Mouse (Mus musculus) hindbrain, postnatal 0 days (tissue): ENCODE measurements around the gene Tap2. TPM values are rescaled to one million over a fixed set of nuclear protein-coding genes. Genes with fewer than 3 reads are reported as not detected.
A peak's percentile ranks its signal among the peaks of the same experiment; 100 is the strongest.

Experiments
- ATAC-seq: fragments of 200-750 bp; cut with Nextera tagmentation; 2 replicates; pipeline ENCODE4 v1.8.0; 2017; ENCODE audit warnings: mild to moderate bottlenecking, moderate TSS enrichment, moderate library complexity
- DNase-seq: peaks from one replicate; pipeline ENCODE4 v3.0.0-alpha.2; 2015; ENCODE audit warnings: low spot score
- H3K27ac ChIP-seq: fragments of 300-500 bp; sonication (generic); 2 replicates; pipeline ENCODE4 v1.5.1; 2014; ENCODE audit warnings: mild to moderate bottlenecking
- H3K27me3 ChIP-seq: fragments of 300-500 bp; sonication (generic); 2 replicates; pipeline ENCODE4 v1.6.1; 2014; ENCODE audit warnings: low read length, mixed read lengths; ENCODE audit not compliant: insufficient read depth
- H3K36me3 ChIP-seq: fragments of 300-500 bp; sonication (generic); 2 replicates; pipeline ENCODE4 v1.6.1; 2014; ENCODE audit warnings: low read length, mixed read lengths; ENCODE audit not compliant: insufficient read depth
- H3K4me1 ChIP-seq: fragments of 300-500 bp; sonication (generic); 2 replicates; pipeline ENCODE4 v1.6.1; 2014; ENCODE audit warnings: antibody characterized with exemption, low read length, mixed read lengths; ENCODE audit not compliant: insufficient read depth
- H3K4me2 ChIP-seq: fragments of 300-500 bp; sonication (generic); 2 replicates; pipeline ENCODE4 v1.6.1; 2014; ENCODE audit warnings: low read depth, mild to moderate bottlenecking, low read length, moderate library complexity, mixed read lengths
- H3K4me3 ChIP-seq: fragments of 300-500 bp; sonication (generic); 2 replicates; pipeline ENCODE4 v1.5.1; 2014; ENCODE audit warnings: low read length
- H3K9ac ChIP-seq: fragments of 300-500 bp; sonication (generic); replicated peaks from 2 replicates; pipeline ENCODE4 v1.6.1; 2014; ENCODE audit warnings: mild to moderate bottlenecking, low read length, moderate library complexity, mixed read lengths
- H3K9me3 ChIP-seq: fragments of 300-500 bp; sonication (generic); 2 replicates; pipeline ENCODE4 v1.6.1; 2016; ENCODE audit warnings: low read length, mixed read lengths
- CTCF ChIP-seq: IDR thresholded peaks from 2 replicates; pipeline ENCODE4 v1.5.1; 2016; ENCODE audit warnings: antibody characterized with exemption, control low read depth, low read depth
- WGBS: fragments of 180-500 bp; shearing (Covaris S2); extraction: QIAGEN DNeasy Blood & Tissue Kit; methylation state at CpG from one replicate; pipeline ENCODE4 v1.1.7; 2014; 5-methylcytosine and 5-hydroxymethylcytosine counted together
- polyA plus RNA-seq: library from polyadenylated mRNA; unstranded; fragments of >200 nt; fragmentation: Nextera tagmentation; extraction: Ambion mirVana; gene quantifications from 2 replicates; pipeline ENCODE4 v1.2.1, GENCODE M21; 2015
- total RNA-seq: library from RNA; depleted of rRNA; stranded (reverse); fragments of >200 nt; gene quantifications from 2 replicates; pipeline ENCODE4 v1.2.3, GENCODE M21; 2014; rRNA removed

Tap2 gene
- total and polyA plus RNA-seq, 2 experiments from 2014 or later, result 0.89 to 6.5 TPM

- Histone ChIP-seq H3K4me3 (no peak within 1 kb of the TSS), H3K4me1 (no peaks in the 10 kb centered on the region), H3K4me2 (no peak within 1 kb of the TSS), H3K36me3 (no peaks in the 10 kb centered on the region), H3K27ac (no peak within 1 kb of the TSS), H3K9me3 (no peaks in the 10 kb centered on the region), H3K9ac (no peak within 1 kb of the TSS), H3K27me3 (no peaks in the 10 kb centered on the region)
- ATAC-seq, result no peak
- 72% methylated on average over 11 of the region's 11 CpGs for WGBS
- DNase-seq, result peak; percentile 78
- TF ChIP-seq CTCF, result no peak
Observed at GRCm38 (mm10) chr17:34257594-34258375, 54.5 kb downstream of the Tap2 start, which contains the start of gene H2-Ab1. Gene H2-Ab1 (plus strand): TSS chr17:34257689.

DNA sequence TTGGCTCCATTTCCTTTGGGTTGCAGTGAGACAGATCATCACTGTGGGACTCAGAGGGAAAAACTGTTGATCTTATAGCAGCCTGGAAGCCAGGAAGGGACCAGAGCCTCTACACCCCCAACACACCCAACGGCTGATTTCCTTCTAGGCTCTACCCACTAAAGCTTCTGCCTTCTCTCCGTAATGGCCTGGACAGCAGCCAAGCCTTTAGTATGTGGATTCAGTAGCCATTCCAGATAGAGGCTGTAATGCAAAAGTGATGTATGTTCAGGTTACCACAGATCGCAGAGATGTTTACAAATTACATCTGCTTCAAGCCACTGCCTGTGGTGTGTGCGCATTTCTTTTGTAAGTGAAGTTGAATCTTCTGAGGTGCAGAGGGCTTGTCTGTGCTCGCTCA, 57.2 kb downstream of the Tap2 start:
- Histone ChIP-seq H3K4me3 (no peak overlapping the region), H3K27me3 (peaks cover 10% of the 10 kb centered on the region), H3K9ac (no peak overlapping the region), H3K4me1 (peaks cover 8% of the 10 kb centered on the region; the same call in 1 of the 2 replicates), H3K9me3 (no peaks in the 10 kb centered on the region), H3K27ac (no peak overlapping the region), H3K36me3 (no peaks in the 10 kb centered on the region), H3K4me2 (no peak overlapping the region)
- DNase-seq, result no peak
- TF ChIP-seq CTCF, result no peak
- 67% methylated on average over 5 of the region's 5 CpGs for WGBS
- ATAC-seq, result no peak

DNA sequence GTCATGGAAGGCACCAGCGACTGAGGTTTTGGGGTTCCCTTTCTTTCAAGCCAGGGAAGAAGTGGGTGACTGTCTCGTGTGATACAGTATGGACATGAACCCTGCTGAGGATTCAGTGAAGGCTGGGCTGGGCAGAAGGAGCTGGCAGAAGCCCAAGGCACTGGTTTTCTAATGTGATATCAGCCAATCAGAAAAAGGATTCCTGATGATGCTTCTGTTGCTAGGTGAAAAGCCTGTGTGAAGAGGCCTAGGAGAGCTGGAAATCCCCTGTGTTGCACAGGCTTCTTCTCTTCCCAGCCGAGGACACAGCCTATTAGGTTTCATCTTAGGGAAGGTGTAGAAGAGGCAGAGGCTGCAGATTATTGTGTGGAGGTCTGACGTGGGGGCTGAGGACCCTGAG, 58.2 kb downstream of the Tap2 start:
- Histone ChIP-seq H3K4me1 (peaks cover 8% of the 10 kb centered on the region; the same call in 1 of the 2 replicates), H3K9me3 (no peaks in the 10 kb centered on the region), H3K36me3 (no peaks in the 10 kb centered on the region), H3K27ac (no peak overlapping the region), H3K4me3 (no peak overlapping the region), H3K9ac (no peak overlapping the region), H3K4me2 (no peak overlapping the region), H3K27me3 (peaks cover 10% of the 10 kb centered on the region)
- DNase-seq (peak; percentile 93), ATAC-seq (peak; percentile 76)
- 20% methylated on average over 4 of the region's 4 CpGs for WGBS
- TF ChIP-seq CTCF, result no peak

GRCm38 (mm10) chr17:34263068-34263467, 59.7 kb downstream of the Tap2 start:
- no peaks in the 10 kb centered on the region for H3K9me3 ChIP-seq
- H3K4me3 ChIP-seq, result peak overlapping the region; percentile 42
- 2% methylated on average over 8 of the region's 8 CpGs for WGBS
- no peak overlapping the region for H3K27ac ChIP-seq
- peak overlapping the region; percentile 88 for H3K4me2 ChIP-seq
- peaks cover 10% of the 10 kb centered on the region for H3K27me3 ChIP-seq
- DNase-seq (peak; percentile 93), ATAC-seq (peak; percentile 83)
- no peak for TF ChIP-seq CTCF
- H3K9ac ChIP-seq, result no peak overlapping the region
- no peaks in the 10 kb centered on the region for H3K36me3 ChIP-seq
- H3K4me1 ChIP-seq, result peaks cover 8% of the 10 kb centered on the region; the same call in 1 of the 2 replicates

DNA sequence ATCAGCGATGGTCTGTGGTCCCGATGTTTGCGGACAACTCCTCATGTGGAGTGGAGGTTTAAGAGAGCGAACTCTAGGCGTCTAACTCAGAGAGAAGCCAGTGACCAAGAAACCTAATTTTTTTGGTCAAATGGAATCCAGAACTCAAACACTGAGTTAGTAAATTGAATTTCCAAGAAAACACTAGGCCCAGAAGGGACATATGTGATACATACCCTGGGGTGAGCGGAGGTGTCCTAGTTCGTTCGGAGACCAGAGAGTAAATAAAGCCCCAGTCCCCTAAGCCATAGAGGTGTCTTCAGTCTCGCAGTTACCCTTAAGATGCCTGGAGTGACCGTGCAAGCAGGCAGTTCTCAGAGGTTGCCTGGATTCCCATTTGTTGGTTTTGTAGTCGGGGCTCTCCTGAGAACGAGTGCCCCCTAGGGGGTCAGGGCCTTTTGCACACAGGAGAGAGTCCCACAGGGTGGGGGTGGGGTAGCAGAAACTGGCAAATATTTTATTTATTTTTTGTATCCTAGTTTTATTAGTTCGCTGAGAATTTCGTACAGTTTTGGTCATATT, 60.6 kb downstream of the Tap2 start:
- no peaks in the 10 kb centered on the region for H3K9me3 ChIP-seq
- DNase-seq (peak; percentile 37), ATAC-seq (no peak)
- TF ChIP-seq CTCF, result no peak
- no peak overlapping the region for H3K9ac ChIP-seq
- H3K36me3 ChIP-seq, result no peaks in the 10 kb centered on the region
- H3K4me3 ChIP-seq, result peak overlapping the region; percentile 42
- WGBS, result 4% methylated on average over 14 of the region's 14 CpGs
- H3K27ac ChIP-seq, result no peak overlapping the region
- H3K4me2 ChIP-seq, result peak overlapping the region; percentile 88
- peaks cover 10% of the 10 kb centered on the region for H3K27me3 ChIP-seq
- H3K4me1 ChIP-seq, result peaks cover 8% of the 10 kb centered on the region; the same call in 1 of the 2 replicates

- under 1% methylated on average over 85 of the region's 93 CpGs for WGBS
- DNase-seq (peak; percentile 34), ATAC-seq (no peak)
Observed at GRCm38 (mm10) chr17:34264452-34265351, 61.4 kb downstream of the Tap2 start.

More at GRCm38 (mm10) chr17:34264452-34265351, 61.4 kb downstream of the Tap2 start:
- peaks cover 8% of the 10 kb centered on the region; the same call in 1 of the 2 replicates for H3K4me1 ChIP-seq
- H3K4me2 ChIP-seq, result peak overlapping the region; percentile 88
- peaks cover 10% of the 10 kb centered on the region for H3K27me3 ChIP-seq
- peak overlapping the region; percentile 46 for H3K9ac ChIP-seq
- H3K4me3 ChIP-seq, result peak overlapping the region; percentile 42
- H3K9me3 ChIP-seq, result no peaks in the 10 kb centered on the region
- TF ChIP-seq CTCF, result no peak
- H3K36me3 ChIP-seq, result no peaks in the 10 kb centered on the region
- no peak overlapping the region for H3K27ac ChIP-seq

Other genes starting within 250 kb of the Tap2 start
- 55.6 and 57.4 TPM in 2 replicates for gene Vps52, start 247.7 kb upstream of the Tap2 start, total RNA-seq
- 62.1 and 63.2 TPM in 2 replicates for gene Vps52, start 247.7 kb upstream of the Tap2 start, polyA plus RNA-seq
- 1,180 and 1,309 TPM in 2 replicates for gene Rps18, start 247.5 kb upstream of the Tap2 start, total RNA-seq
- 904 and 918 TPM in 2 replicates for gene Rps18, start 247.5 kb upstream of the Tap2 start, polyA plus RNA-seq
- 21.6 and 33.2 TPM in 2 replicates for gene H2-K1, start 203.2 kb upstream of the Tap2 start, total RNA-seq
- gene H2-K1, start 203.2 kb upstream of the Tap2 start, polyA plus RNA-seq, result 23.9 and 26.2 TPM in 2 replicates
- 19.1 and 22.1 TPM in 2 replicates for gene Ring1, start 178.8 kb upstream of the Tap2 start, total RNA-seq
- 19.2 and 20.0 TPM in 2 replicates for gene Ring1, start 178.8 kb upstream of the Tap2 start, polyA plus RNA-seq
- 78.3 and 87.4 TPM in 2 replicates for gene H2-Ke6, start 175.5 kb upstream of the Tap2 start, total RNA-seq
- gene H2-Ke6, start 175.5 kb upstream of the Tap2 start, polyA plus RNA-seq, result 74.9 and 78.9 TPM in 2 replicates
- 188 and 250 TPM in 2 replicates for gene Slc39a7, start 171.8 kb upstream of the Tap2 start, total RNA-seq
- 148 and 150 TPM in 2 replicates for gene Slc39a7, start 171.8 kb upstream of the Tap2 start, polyA plus RNA-seq
- gene Rxrb, start 171.7 kb upstream of the Tap2 start, total RNA-seq, result 51.5 and 64.8 TPM in 2 replicates
- 48.7 and 49.2 TPM in 2 replicates for gene Rxrb, start 171.7 kb upstream of the Tap2 start, polyA plus RNA-seq
- 12.1 and 16.7 TPM in 2 replicates for gene Col11a2, start 164.1 kb upstream of the Tap2 start, total RNA-seq
- gene Col11a2, start 164.1 kb upstream of the Tap2 start, polyA plus RNA-seq, result 5.4 TPM in 2 replicates
- not detected in 2 replicates for gene H2-Oa, start 111.2 kb upstream of the Tap2 start, total RNA-seq
- 0.23 and 0.31 TPM in 2 replicates for gene H2-Oa, start 111.2 kb upstream of the Tap2 start, polyA plus RNA-seq
- gene H2-DMa, start 84.0 kb upstream of the Tap2 start, total RNA-seq, result 30.9 and 31.3 TPM in 2 replicates
- gene H2-DMa, start 84.0 kb upstream of the Tap2 start, polyA plus RNA-seq, result 23.5 and 24.1 TPM in 2 replicates
- gene Brd2, start 80.9 kb upstream of the Tap2 start, total RNA-seq, result 180 and 195 TPM in 2 replicates
- 101 and 108 TPM in 2 replicates for gene Brd2, start 80.9 kb upstream of the Tap2 start, polyA plus RNA-seq
- 0.16 TPM in 1 of 2 replicates, not detected in the other for gene H2-DMb2, start 60.2 kb upstream of the Tap2 start, total RNA-seq
- 0.58 and 0.59 TPM in 2 replicates for gene H2-DMb2, start 60.2 kb upstream of the Tap2 start, polyA plus RNA-seq
- 1.8 and 3.0 TPM in 2 replicates for gene H2-DMb1, start 50.5 kb upstream of the Tap2 start, total RNA-seq
- gene H2-DMb1, start 50.5 kb upstream of the Tap2 start, polyA plus RNA-seq, result 1.4 and 1.8 TPM in 2 replicates
- 14.0 and 14.1 TPM in 2 replicates for gene Tap1, start 16.0 kb upstream of the Tap2 start, total RNA-seq
- 8.0 and 8.1 TPM in 2 replicates for gene Tap1, start 16.0 kb upstream of the Tap2 start, polyA plus RNA-seq
- 0.68 and 4.3 TPM in 2 replicates for gene Psmb9, start 15.8 kb upstream of the Tap2 start, total RNA-seq
- gene Psmb9, start 15.8 kb upstream of the Tap2 start, polyA plus RNA-seq, result 2.8 and 4.2 TPM in 2 replicates
- 2.8 and 5.0 TPM in 2 replicates for gene Psmb8, start 5.8 kb upstream of the Tap2 start, total RNA-seq
- 6.5 and 6.9 TPM in 2 replicates for gene Psmb8, start 5.8 kb upstream of the Tap2 start, polyA plus RNA-seq
- 0.14 and 0.42 TPM in 2 replicates for gene H2-Ob, start 35.4 kb downstream of the Tap2 start, total RNA-seq
- 0.13 and 0.35 TPM in 2 replicates for gene H2-Ob, start 35.4 kb downstream of the Tap2 start, polyA plus RNA-seq
- gene H2-Ab1, start 54.2 kb downstream of the Tap2 start, total RNA-seq, result 1.1 and 3.5 TPM in 2 replicates
- gene H2-Ab1, start 54.2 kb downstream of the Tap2 start, polyA plus RNA-seq, result 2.9 and 3.1 TPM in 2 replicates
- 1.0 and 1.3 TPM in 2 replicates for gene H2-Aa, start 84.3 kb downstream of the Tap2 start, total RNA-seq
- gene H2-Aa, start 84.3 kb downstream of the Tap2 start, polyA plus RNA-seq, result 0.95 and 1.4 TPM in 2 replicates
- gene H2-Eb1, start 102.3 kb downstream of the Tap2 start, total RNA-seq, result 0.52 and 0.93 TPM in 2 replicates
- 4.1 and 5.3 TPM in 2 replicates for gene H2-Eb1, start 102.3 kb downstream of the Tap2 start, polyA plus RNA-seq
- gene H2-Eb2, start 122.1 kb downstream of the Tap2 start, total RNA-seq, result 0.05 and 0.07 TPM in 2 replicates
- 0.10 and 0.20 TPM in 2 replicates for gene H2-Eb2, start 122.1 kb downstream of the Tap2 start, polyA plus RNA-seq
- gene Btnl2, start 151.3 kb downstream of the Tap2 start, total RNA-seq, result not detected in 2 replicates
- 0.08 TPM in 1 of 2 replicates, not detected in the other for gene Btnl2, start 151.3 kb downstream of the Tap2 start, polyA plus RNA-seq
- not detected in 2 replicates for gene Btnl1, start 173.6 kb downstream of the Tap2 start, total RNA-seq
- not detected in 2 replicates for gene Btnl1, start 173.6 kb downstream of the Tap2 start, polyA plus RNA-seq
- 5.2 and 6.8 TPM in 2 replicates for gene BC051142, start 195.3 kb downstream of the Tap2 start, total RNA-seq
- 4.4 and 5.0 TPM in 2 replicates for gene BC051142, start 195.3 kb downstream of the Tap2 start, polyA plus RNA-seq